Mouse (Mus musculus) fat pad, adult 2 months (tissue): ENCODE results near the gene Bloc1s4.
"Not testable (repeated sequence)": the region's sequence is repeated elsewhere in the genome, so short reads cannot be mapped to it uniquely, and the experiment has no call there.

Source experiments
- DNase-seq: peaks from one replicate; pipeline ENCODE4 v3.0.0-alpha.2; 2011; ENCODE audit warnings: low read depth, low spot score; ENCODE audit errors: extremely low read depth

Bloc1s4 gene

GRCm38 (mm10) chr5:36748536-36749061 lies at the start of gene Bloc1s4:
Bloc1s4 (minus strand) TSS chr5:36748650.
- DNase-seq: no peak

- peak; percentile 70 for DNase-seq
Measured at GRCm38 (mm10) chr5:36797291-36797690, 48.8 kb upstream of the Bloc1s4 start.

DNA sequence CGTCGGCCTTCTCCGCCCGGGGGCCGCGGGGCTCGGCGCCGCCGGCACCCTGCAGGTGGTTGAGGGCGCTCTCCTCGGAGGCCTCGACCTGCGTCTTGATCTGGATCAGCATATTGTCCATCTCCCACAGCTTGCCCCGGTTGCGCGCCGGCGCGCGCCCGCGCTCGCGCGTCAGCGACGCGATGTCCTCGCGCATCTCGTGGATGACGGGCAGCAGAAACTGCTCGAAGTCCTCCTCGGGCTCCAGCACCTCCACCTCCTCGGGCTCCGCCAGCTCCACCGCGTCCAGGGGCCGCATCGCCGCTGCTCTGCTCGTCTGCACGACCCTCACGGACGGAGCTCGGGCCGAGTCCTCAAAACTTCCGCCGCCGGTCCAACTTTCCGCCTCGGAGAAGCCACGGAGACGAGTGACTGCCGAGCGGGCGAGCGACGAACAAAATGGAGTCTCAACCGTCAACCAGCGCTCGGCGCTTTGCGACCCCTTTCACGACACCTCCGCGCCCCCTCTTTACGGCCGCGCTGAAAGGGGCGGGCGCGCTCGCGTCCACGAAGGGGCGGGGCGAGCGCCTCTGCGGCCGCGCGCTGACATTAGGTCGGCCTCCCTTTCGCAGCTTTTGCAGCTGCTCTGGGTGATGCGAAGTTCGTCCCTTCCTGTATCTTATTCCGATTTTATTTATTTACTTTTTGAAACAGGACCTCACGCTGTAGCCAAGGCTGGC lies 48.0 kb upstream of the Bloc1s4 start, which contains the start of gene Mrfap1:
Gene Mrfap1 (minus strand): TSS at position 477 of the 719 bp plus-strand sequence.
- DNase-seq: peak; percentile 30

GRCm38 (mm10) chr5:36795647-36796295 lies 47.3 kb upstream of the Bloc1s4 start:
- not testable (repeated sequence) for DNase-seq

GRCm38 (mm10) chr5:36791861-36792260 lies 43.4 kb upstream of the Bloc1s4 start:
- no peak for DNase-seq

DNA sequence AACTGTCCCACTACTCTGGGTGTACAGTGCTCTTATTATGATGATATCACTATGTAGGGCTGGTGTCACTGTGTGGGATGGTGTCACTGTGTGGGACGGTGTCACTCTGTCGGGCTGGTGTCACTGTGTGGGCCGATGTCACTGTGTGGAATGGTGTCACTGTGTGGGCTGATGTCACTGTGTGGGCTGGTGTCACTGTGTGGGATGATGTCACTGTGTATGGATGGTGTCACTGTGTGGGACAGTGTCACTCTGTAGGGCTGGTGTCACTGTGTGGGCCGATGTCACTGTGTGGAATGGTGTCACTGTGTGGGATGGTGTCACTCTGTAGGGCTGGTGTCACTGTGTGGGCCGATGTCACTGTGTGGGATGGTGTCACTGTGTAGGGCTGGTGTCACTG lies 37.6 kb upstream of the Bloc1s4 start:
- no peak for DNase-seq

DNA sequence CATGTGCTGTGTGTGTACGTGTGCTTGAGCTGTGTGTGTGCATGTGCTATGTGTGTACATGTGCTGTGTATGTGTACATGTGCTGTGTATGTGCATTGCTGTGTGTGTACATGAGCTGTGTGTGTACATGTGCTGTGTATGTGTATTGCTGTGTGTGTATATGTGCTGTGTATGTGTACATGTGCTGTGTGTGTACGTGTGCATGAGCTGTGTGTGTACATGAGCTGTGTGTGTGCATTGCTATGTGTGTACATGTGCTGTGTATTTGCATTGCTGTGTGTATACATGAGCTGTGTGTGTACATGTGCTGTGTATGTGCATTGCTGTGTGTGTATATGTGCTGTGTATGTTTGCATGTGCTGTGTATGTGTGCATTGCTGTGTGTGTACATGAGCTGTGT lies 31.1 kb upstream of the Bloc1s4 start:
- no peak for DNase-seq

GRCm38 (mm10) chr5:36778901-36779300 lies 30.5 kb upstream of the Bloc1s4 start:
- no peak for DNase-seq

GRCm38 (mm10) chr5:36777186-36777585 lies 28.7 kb upstream of the Bloc1s4 start:
- no peak for DNase-seq

GRCm38 (mm10) chr5:36776021-36776575 lies 27.6 kb upstream of the Bloc1s4 start:
- no peak for DNase-seq

GRCm38 (mm10) chr5:36775317-36775716 lies 26.9 kb upstream of the Bloc1s4 start:
- DNase-seq: no peak

GRCm38 (mm10) chr5:36772586-36772985 lies 24.1 kb upstream of the Bloc1s4 start:
- DNase-seq: no peak

DNA sequence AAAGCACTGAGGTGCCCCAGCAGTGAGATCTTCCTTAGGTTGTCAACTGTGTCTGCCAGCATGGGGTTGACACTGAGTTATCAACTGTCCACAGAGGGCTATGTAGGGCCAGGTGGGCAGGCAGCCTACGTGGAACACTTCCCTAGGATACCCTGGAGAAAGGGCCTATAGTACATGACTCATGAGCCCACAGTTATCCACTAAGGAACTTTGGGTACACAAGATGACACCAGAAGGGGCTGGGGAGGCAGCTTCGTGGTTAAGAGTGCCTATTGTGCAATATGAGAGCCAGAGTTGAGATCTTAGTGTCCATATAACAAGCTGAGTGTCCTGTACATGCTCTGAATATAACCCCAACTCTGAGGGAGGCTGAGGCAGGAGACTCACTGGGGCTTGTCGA lies 21.2 kb upstream of the Bloc1s4 start:
- DNase-seq: no peak

DNA sequence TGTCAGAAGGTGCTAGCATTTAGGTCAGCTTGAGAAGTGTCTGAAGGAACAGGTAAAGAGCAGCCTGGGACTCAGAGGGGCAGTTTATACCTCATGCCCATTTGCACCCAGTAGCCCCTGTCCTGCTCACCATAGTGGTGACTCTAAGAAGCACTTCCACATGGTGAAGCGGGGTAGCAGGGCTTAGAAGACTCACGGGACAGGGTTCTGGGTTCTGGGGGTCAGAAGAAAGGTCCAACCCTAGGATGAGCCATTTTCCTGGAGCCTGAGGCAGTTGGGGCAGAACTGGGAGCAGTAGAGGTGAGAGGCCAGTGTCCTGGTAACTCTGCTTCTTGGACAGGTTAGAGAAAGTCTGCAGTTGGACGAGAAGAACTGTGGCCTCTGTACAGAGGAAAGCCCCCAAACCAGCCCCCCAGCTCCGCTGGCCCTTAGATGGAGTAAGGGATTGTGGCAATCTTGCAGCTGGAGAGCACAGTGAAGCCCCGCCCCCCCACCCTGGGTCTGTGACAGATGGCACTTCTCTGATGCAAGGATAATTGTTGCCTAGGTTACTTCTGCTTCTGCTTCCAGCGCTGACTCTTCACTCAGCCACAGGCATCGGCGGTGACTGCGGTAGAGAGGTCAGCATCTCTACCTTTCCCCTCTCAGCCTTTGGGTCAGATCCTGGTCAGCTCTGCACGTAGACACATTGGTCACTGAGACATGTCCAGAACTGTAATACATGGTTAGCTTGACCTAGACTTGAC lies 18.7 kb upstream of the Bloc1s4 start:
- no peak for DNase-seq

DNA sequence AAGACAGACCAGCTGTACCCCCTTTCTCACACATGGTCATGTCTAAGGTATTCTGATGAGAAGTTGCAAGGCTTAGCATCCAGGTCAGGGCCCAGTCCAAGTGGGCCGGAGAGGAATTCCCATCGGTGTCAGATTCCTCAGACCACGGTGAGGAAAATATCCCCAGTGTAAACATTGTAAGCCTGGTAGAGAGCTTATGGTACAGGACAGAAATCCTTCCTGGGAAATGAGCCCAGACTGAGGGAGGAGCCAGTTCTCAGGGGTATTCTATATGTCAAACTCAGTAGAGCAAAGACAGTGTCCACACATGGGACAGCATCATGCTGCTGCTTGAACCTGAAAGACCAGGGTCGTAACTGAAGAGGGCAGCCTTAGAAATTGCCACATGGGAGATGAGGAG lies 11.4 kb upstream of the Bloc1s4 start:
- DNase-seq: no peak

- DNase-seq: no peak
Measured at GRCm38 (mm10) chr5:36757033-36757432, 8.6 kb upstream of the Bloc1s4 start.

DNA sequence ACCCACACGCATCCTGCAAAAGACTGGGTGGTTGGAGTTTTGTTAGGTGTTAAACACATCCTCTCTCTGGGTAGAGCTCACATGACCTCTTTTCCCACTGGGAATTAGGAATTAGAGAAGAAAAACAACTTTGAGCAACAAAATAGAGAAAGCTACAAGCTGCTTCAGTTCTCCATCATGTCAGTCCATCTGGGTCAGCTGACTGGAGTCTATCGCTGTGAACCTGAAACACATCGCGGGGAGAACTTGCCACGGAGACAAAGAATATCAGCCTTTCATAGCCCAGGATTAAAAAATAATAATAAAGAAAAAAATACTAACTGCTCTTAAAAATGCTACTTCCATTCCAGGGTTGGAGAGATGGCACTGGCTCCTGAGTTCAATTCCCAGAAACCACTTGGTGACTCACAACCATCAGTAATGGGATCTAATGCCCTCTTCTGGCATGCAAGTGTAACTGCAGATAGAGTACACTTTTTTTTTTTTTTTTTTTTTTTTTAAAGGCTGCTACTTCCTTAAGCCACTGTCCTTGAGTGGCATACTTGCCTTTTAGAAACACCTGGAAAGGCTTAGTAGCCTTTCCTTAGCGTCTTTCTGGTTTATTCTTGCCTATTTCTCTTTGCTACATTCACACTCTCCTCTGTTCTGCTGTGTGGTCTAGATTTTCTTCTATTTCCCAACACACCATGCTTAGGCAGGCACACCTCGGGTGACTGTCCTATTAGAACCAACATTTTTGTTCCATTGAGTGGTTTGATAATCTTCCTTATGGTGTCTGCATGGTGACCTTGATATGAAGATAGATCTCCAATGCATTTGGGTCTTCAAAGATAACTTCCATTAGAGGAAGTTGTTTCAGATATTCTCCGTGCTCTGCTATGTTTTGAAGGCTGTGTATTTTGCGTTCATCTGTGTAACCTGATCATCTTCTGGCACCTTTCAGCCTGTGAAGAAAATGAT lies 1.9 kb upstream of the Bloc1s4 start:
- no peak for DNase-seq

DNA sequence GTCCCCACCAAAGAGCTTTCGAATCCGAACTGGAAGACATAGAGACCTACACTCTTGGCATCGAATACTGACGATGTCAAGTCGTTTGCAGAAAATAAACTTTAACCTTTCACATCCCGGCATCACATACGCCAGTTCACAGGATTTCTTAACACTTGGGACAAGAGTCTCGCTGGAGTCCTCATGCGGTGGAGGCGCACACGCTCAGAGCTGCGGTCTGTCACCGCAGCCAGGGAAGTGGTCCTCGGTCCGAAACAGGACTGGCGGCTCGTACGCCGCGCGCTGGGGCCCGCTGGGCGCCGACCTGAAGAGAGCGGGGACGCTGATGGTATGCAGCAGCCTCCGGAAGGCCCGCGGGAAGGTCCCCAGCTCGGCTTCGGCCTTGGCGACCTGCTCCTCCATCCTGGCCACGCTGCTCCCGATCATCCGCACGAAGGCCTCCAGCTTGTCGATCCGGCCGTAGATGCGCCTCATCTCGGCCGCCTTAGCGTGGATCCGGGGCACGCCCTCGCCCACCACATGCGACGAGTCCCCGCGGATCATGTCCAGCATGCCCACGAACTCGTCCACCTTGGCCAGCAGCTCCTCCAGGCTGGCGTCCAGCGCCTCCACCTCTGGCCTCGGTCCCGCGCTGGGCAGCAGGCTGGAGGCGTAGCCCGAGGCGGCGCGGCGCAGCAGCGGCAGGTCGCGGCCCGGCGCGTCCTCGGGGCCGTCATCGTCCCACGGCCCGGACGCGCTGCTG lies 485 bp downstream of the Bloc1s4 start:
- DNase-seq: no peak

DNA sequence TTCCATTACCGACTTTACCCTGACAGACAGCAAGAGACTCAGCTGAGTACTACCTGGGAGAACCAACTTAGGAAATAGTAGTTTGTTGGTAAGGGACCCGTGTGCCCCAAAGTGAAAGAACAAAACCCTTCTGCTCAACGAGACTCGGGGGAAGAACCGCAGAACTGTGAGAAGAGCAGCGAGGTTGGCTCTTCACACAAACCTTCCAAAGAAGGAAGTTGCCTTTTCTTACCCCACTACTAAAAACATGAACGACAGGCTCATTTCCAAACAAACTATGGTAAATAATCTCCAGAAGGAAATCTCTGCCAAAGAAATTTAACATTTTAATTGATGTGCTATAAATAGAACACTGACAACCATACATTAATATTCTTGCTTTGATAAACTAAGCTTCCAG lies 1.4 kb downstream of the Bloc1s4 start:
- no peak for DNase-seq
